ENCODE assay signal across 15 mouse cellular contexts in the genomic region with DNA sequence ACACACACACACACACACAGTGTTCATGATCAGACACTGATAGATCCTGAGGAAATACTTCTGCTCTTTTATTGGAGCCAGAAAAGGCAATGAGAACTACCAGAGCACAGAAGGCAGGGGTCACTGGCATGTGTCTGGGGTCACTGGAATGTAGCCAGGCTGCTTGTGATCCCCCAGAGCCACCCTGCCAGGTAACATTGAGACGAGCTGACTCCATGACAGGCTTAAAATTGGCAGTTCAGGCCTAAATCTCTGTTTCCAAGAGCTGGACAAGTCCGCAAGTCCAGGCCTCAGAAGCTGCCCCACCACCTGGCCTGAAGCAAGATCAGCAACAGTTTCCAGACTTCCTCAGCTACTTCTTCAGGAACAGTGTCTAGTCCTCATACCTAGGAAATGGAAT.
"Had no signal": no experiment of that assay in that cellular context is flagged by ENCODE, and none has a peak within 500 bp of the region (broad histone marks: within the 10 kb centered on the region; RNA-seq: fewer than 3 reads in every experiment).

No protein-coding gene starts in this region.

- H3K9ac ChIP-seq: neural tube, embryonic 15.5 days; stomach, embryonic 15.5 days had no signal

- H3K36me3 ChIP-seq: neural tube, embryonic 15.5 days; stomach, embryonic 15.5 days had no signal

- H3K4me3 ChIP-seq: neural tube, embryonic 15.5 days; stomach, embryonic 15.5 days had no signal

- DNase-seq: retina, postnatal 1 day; right cerebral cortex, adult 18-20 months; right cerebral cortex, postnatal 14 days; right cerebral cortex, postnatal 25 days; right cerebral cortex, postnatal 4 days; spleen, adult 18-20 months; thymus, adult 18-20 months; thymus, adult 2 months; thymus, postnatal 14 days; thymus, postnatal 25 days; thymus, postnatal 36 days; thymus, postnatal 4 days had no signal

- H3K9me3 ChIP-seq: neural tube, embryonic 15.5 days; stomach, embryonic 15.5 days had no signal

- H3K27me3 ChIP-seq: neural tube, embryonic 15.5 days; stomach, embryonic 15.5 days had no signal

- H3K4me1 ChIP-seq: stomach, embryonic 15.5 days had no signal

- H3K27ac ChIP-seq: stomach, embryonic 15.5 days; stomach, postnatal 0 days had no signal

- H3K4me2 ChIP-seq: neural tube, embryonic 15.5 days; stomach, embryonic 15.5 days had no signal
